Mouse (Mus musculus) cortical plate, adult 2 months (tissue): Measurements from ENCODE around the gene Olfr1371.

Experiments used
- CTCF ChIP-seq: fragments of 200-500 bp; IDR thresholded peaks from 2 replicates; pipeline ENCODE4 v1.5.1; 2011; ENCODE audit warnings: mild to moderate bottlenecking, control low read depth, low read length; ENCODE audit not compliant: insufficient read depth; ENCODE audit errors: extremely low read depth
- POLR2A ChIP-seq: fragments of 200-500 bp; IDR thresholded peaks from 2 replicates; pipeline ENCODE4 v1.6.1; 2011; ENCODE audit warnings: mild to moderate bottlenecking, low read length, control low read depth; ENCODE audit not compliant: insufficient read depth; ENCODE audit errors: extremely low read depth

DNA sequence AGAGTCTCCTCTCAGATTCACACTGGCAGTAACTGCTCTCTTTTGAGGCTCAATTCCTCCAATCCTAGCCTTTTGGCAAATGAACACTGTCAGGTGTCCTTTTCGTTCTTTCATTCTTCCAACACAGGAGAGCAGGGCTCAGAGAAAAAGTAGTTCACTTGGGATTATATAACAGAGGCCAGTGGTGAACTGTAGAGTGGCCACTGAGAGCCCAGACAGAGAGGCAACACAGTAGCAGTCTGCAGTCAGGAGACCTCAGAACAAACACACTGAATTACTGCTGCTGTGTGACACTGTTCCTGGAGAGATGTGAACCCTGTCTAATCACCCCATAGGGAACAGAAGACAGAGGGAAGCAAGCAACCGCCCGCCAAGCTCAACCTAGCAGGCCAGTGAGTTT lies 13.3 kb upstream of the Olfr1371 start:
- TF ChIP-seq POLR2A: no peak
- no peak for TF ChIP-seq CTCF
